Mouse (Mus musculus): Measurements from ENCODE around the gene Iltifb. TPM values are rescaled to one million over a fixed set of nuclear protein-coding genes. Genes with fewer than 3 reads are reported as not detected.

Iltifb gene
- total RNA-seq (2023): not detected

GRCm38 (mm10) chr10:118294938-118295337 lies at the start of gene Iltifb:
Iltifb (minus strand) TSS chr10:118295038.

GRCm38 (mm10) chr10:118343155-118343554 lies 48.3 kb upstream of the Iltifb start, which contains the start of gene Gm9046:
Gm9046 (minus strand) TSS chr10:118343255.

GRCm38 (mm10) chr10:118337731-118338130 lies 42.9 kb upstream of the Iltifb start, which contains the start of gene Gm9045:
Gm9045 (minus strand) TSS chr10:118337831.

GRCm38 (mm10) chr10:118332308-118332707 lies 37.5 kb upstream of the Iltifb start, which contains the start of gene Gm9044:
Gm9044 (minus strand) TSS chr10:118332408.

GRCm38 (mm10) chr10:118326869-118327268 lies 32.0 kb upstream of the Iltifb start, which contains the start of gene Gm9040:
Gm9040 (minus strand) TSS chr10:118326969.

GRCm38 (mm10) chr10:118258388-118258787 lies 36.5 kb downstream of the Iltifb start, which contains the start of gene Gm32802:
Gm32802 (plus strand) TSS chr10:118258688.

GRCm38 (mm10) chr10:118240680-118241079 lies 54.2 kb downstream of the Iltifb start, which contains the start of gene Gm32717:
Gm32717 (minus strand) TSS chr10:118240780.

Other genes with a start within 250 kb of the Iltifb start
- 9.4 TPM for gene Mdm1, start 153.2 kb downstream of the Iltifb start, total RNA-seq (2023)
- gene Il22, start 90.1 kb downstream of the Iltifb start, total RNA-seq (2023): not detected
- gene Gm32717, start 54.3 kb downstream of the Iltifb start, total RNA-seq (2023): 0.53 TPM
- 0.53 TPM for gene Gm32802, start 36.4 kb downstream of the Iltifb start, total RNA-seq (2023)
- gene Gm9040, start 31.9 kb upstream of the Iltifb start, total RNA-seq (2023): not detected
- gene Gm9044, start 37.4 kb upstream of the Iltifb start, total RNA-seq (2023): not detected
- not detected for gene Gm9045, start 42.8 kb upstream of the Iltifb start, total RNA-seq (2023)
- not detected for gene Gm9046, start 48.2 kb upstream of the Iltifb start, total RNA-seq (2023)
- gene Gm9048, start 53.6 kb upstream of the Iltifb start, total RNA-seq (2023): not detected
- gene Gm9049, start 59.1 kb upstream of the Iltifb start, total RNA-seq (2023): not detected
- gene Ifng, start 146.0 kb upstream of the Iltifb start, total RNA-seq (2023): 5.8 TPM